Mouse (Mus musculus) liver, adult 2 months (tissue): ENCODE data around the gene Fosl2.

Source experiments
- CTCF ChIP-seq: fragments of 200-500 bp; IDR thresholded peaks from 2 replicates; pipeline ENCODE4 v1.5.1; 2011; ENCODE audit warnings: low read depth, low read length, control low read depth
- POLR2A ChIP-seq: fragments of 200-500 bp; IDR thresholded peaks from 2 replicates; pipeline ENCODE4 v1.6.1; 2011; ENCODE audit warnings: low read length, control low read depth; ENCODE audit not compliant: insufficient read depth; ENCODE audit errors: extremely low read depth

DNA sequence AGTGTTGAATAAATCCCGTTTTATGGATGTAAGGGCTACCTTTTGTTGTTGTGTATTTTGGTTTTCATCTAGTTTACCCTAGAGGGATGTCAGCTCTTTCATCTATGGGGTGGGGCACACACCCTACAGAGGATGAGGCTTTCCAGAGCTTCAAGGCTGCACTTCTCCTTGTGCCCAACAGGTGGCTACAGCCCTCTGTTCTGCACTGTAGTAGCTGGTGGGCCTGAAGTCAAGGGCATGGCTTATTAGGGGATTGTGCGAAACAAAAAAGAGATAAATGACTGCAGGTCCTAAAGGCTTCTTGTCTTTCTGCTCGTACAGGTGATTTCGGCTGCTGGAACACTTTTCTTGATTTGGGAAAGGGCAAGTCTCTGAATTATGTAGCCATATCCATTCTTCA lies 69.1 kb downstream of the Fosl2 start:
- TF ChIP-seq CTCF (peak; percentile 63), POLR2A (no peak)
